Mouse (Mus musculus) testis, adult 2 months (tissue): ENCODE data around the gene Slc15a2. TPM values are rescaled to one million over a fixed set of nuclear protein-coding genes. Genes with fewer than 3 reads are reported as not detected.

ENCODE experiments used
- H3K27ac ChIP-seq: fragments of 200-500 bp; 2 replicates; pipeline ENCODE4 v1.5.1; 2012; ENCODE audit warnings: low read depth, low read length; ENCODE audit not compliant: control insufficient read depth, insufficient read depth
- H3K27me3 ChIP-seq: fragments of 200-500 bp; 2 replicates; pipeline ENCODE4 v1.6.1; 2012; ENCODE audit warnings: mild to moderate bottlenecking, low read length, moderate library complexity; ENCODE audit not compliant: control insufficient read depth, insufficient read depth
- H3K36me3 ChIP-seq: fragments of 200-500 bp; 2 replicates; pipeline ENCODE4 v1.6.1; 2012; ENCODE audit warnings: mild to moderate bottlenecking, low read length; ENCODE audit not compliant: control insufficient read depth, insufficient read depth
- H3K4me1 ChIP-seq: fragments of 200-500 bp; 2 replicates; pipeline ENCODE4 v1.6.1; 2012; ENCODE audit warnings: low read length; ENCODE audit not compliant: control insufficient read depth, insufficient read depth
- H3K4me3 ChIP-seq: fragments of 200-500 bp; 2 replicates; pipeline ENCODE4 v1.5.1; 2012; ENCODE audit warnings: low read depth, mild to moderate bottlenecking, low read length, moderate library complexity, mixed read lengths; ENCODE audit not compliant: control insufficient read depth
- CTCF ChIP-seq: fragments of 200-500 bp; IDR thresholded peaks from 2 replicates; pipeline ENCODE4 v1.5.1; 2012; ENCODE audit warnings: low read depth, mild to moderate bottlenecking, inconsistent platforms, low read length, moderate library complexity; ENCODE audit not compliant: control insufficient read depth, insufficient read depth, insufficient replicate concordance
- POLR2A ChIP-seq: fragments of 200-500 bp; IDR thresholded peaks from 2 replicates; pipeline ENCODE4 v1.6.1; 2012; ENCODE audit warnings: low read depth, mild to moderate bottlenecking, inconsistent platforms, low read length, moderate library complexity; ENCODE audit not compliant: control insufficient read depth
- polyA plus RNA-seq: library from polyadenylated mRNA; depleted of rRNA; stranded (reverse); fragments of >200 nt; gene quantifications from 2 replicates; pipeline ENCODE4 v1.2.3, GENCODE M21; 2012

The Slc15a2 gene
- polyA plus RNA-seq, 1 experiment, result 0.62 TPM

- no peaks in the 10 kb centered on the region for H3K4me1 ChIP-seq
- H3K4me3 ChIP-seq, result no peak overlapping the region
- no peak for TF ChIP-seq CTCF
- TF ChIP-seq POLR2A, result no peak
- H3K36me3 ChIP-seq, result no peaks in the 10 kb centered on the region
- H3K27ac ChIP-seq, result no peak overlapping the region
- H3K27me3 ChIP-seq, result no peaks in the 10 kb centered on the region
Measured at GRCm38 (mm10) chr16:36817321-36817926, 32.7 kb upstream of the Slc15a2 start.

- Histone ChIP-seq H3K4me1 (no peaks in the 10 kb centered on the region), H3K27me3 (no peaks in the 10 kb centered on the region), H3K4me3 (no peak overlapping the region), H3K27ac (no peak overlapping the region), H3K36me3 (no peaks in the 10 kb centered on the region)
- TF ChIP-seq CTCF (no peak), POLR2A (no peak)
Measured at GRCm38 (mm10) chr16:36816916-36817315, 32.2 kb upstream of the Slc15a2 start.

- TF ChIP-seq POLR2A (no peak), CTCF (no peak)
- H3K27me3 ChIP-seq, result no peaks in the 10 kb centered on the region
- no peak overlapping the region for H3K4me3 ChIP-seq
- H3K27ac ChIP-seq, result no peak overlapping the region
- H3K36me3 ChIP-seq, result no peaks in the 10 kb centered on the region
- no peaks in the 10 kb centered on the region for H3K4me1 ChIP-seq
Measured at GRCm38 (mm10) chr16:36813680-36814079, 28.9 kb upstream of the Slc15a2 start.

- Histone ChIP-seq H3K4me1 (no peaks in the 10 kb centered on the region), H3K27me3 (no peaks in the 10 kb centered on the region), H3K27ac (no peak overlapping the region), H3K36me3 (no peaks in the 10 kb centered on the region), H3K4me3 (no peak overlapping the region)
- TF ChIP-seq CTCF (no peak), POLR2A (no peak)
Measured at GRCm38 (mm10) chr16:36808616-36809015, 23.9 kb upstream of the Slc15a2 start.

- H3K27me3 ChIP-seq, result no peaks in the 10 kb centered on the region
- TF ChIP-seq CTCF (peak; percentile 52; the same call in 1 of the 2 replicates), POLR2A (no peak)
- H3K27ac ChIP-seq, result no peak overlapping the region
- H3K4me3 ChIP-seq, result no peak overlapping the region
- H3K4me1 ChIP-seq, result no peaks in the 10 kb centered on the region
- no peaks in the 10 kb centered on the region for H3K36me3 ChIP-seq
Measured at GRCm38 (mm10) chr16:36802361-36802760, 17.6 kb upstream of the Slc15a2 start.

- Histone ChIP-seq H3K4me3 (no peak overlapping the region), H3K36me3 (no peaks in the 10 kb centered on the region), H3K4me1 (no peaks in the 10 kb centered on the region), H3K27ac (no peak overlapping the region), H3K27me3 (no peaks in the 10 kb centered on the region)
- TF ChIP-seq POLR2A (no peak), CTCF (no peak)
Measured at GRCm38 (mm10) chr16:36798334-36798733, 13.6 kb upstream of the Slc15a2 start.

- TF ChIP-seq POLR2A (no peak), CTCF (no peak)
- Histone ChIP-seq H3K27me3 (no peaks in the 10 kb centered on the region), H3K36me3 (no peaks in the 10 kb centered on the region), H3K4me1 (no peaks in the 10 kb centered on the region), H3K4me3 (no peak overlapping the region), H3K27ac (no peak overlapping the region)
Measured at GRCm38 (mm10) chr16:36794976-36795375, 10.2 kb upstream of the Slc15a2 start.
